Mouse (Mus musculus): ENCODE measurements around the gene Clasp2. TPM values are rescaled to one million over a fixed set of nuclear protein-coding genes. Genes with fewer than 3 reads are reported as not detected.

Gene Clasp2
- 10 to 100 TPM; 33.3 to 34.1 TPM for total RNA-seq (2023)

GRCm38 (mm10) chr9:113741108-113741636 is at the start of gene Clasp2:
Gene Clasp2, plus strand, starts transcription at chr9:113741473.

GRCm38 (mm10) chr9:113707481-113708360 is 33.6 kb upstream of the Clasp2 start, which contains the start of gene Pdcd6ip:
Gene Pdcd6ip, minus strand, starts transcription at chr9:113708259.

GRCm38 (mm10) chr9:113930534-113931374 is 189.5 kb downstream of the Clasp2 start, which contains the start of gene Ubp1:
Gene Ubp1, plus strand, starts transcription at chr9:113930934.

Other genes starting within 250 kb of the Clasp2 start
- 100 to 1,000 TPM; 105 to 117 TPM for gene Pdcd6ip, start 33.2 kb upstream of the Clasp2 start, total RNA-seq (2023)
- gene Ubp1, start 189.5 kb downstream of the Clasp2 start, total RNA-seq (2023) = 100 to 1,000 TPM; 103 to 111 TPM